Mouse (Mus musculus) CH12.LX (cell line): ENCODE data around the gene Ccdc81. TPM values are rescaled to one million over a fixed set of nuclear protein-coding genes. Genes with fewer than 3 reads are reported as not detected.

Source experiments
- DNase-seq: peaks from one replicate; pipeline ENCODE4 v3.0.0-alpha.2; 2013; ENCODE audit errors: extremely low read depth
- H3K27ac ChIP-seq: 2 replicates; pipeline ENCODE4 v1.5.1; 2012; ENCODE audit warnings: low read depth, mild to moderate bottlenecking, control low read depth, moderate library complexity; ENCODE audit not compliant: insufficient read depth
- H3K27me3 ChIP-seq: replicated peaks from 2 replicates; pipeline ENCODE3; 2012; ENCODE audit warnings: inconsistent platforms
- H3K36me3 ChIP-seq, 2 experiments: replicated peaks in 1 of 2; 2 replicates each; pipeline versions ENCODE3 to v1.6.1; 2012; ENCODE audit warnings: inconsistent platforms in 1 of 2, low read length in 1 of 2, mild to moderate bottlenecking in 1 of 2, mixed read lengths in 1 of 2, moderate library complexity in 1 of 2; ENCODE audit not compliant: control insufficient read depth in 1 of 2, insufficient read depth in 1 of 2
- H3K4me1 ChIP-seq, 2 experiments: 2 replicates each; pipeline ENCODE4 v1.6.1; 2012; ENCODE audit warnings: inconsistent platforms in 1 of 2, moderate library complexity in 1 of 2; ENCODE audit not compliant: insufficient read depth in 2 of 2, control insufficient read depth in 1 of 2
- H3K4me2 ChIP-seq: 2 replicates; pipeline ENCODE4 v1.6.1; 2012; ENCODE audit warnings: low read depth, mild to moderate bottlenecking, control low read depth; ENCODE audit not compliant: poor library complexity, insufficient read depth, severe bottlenecking
- H3K4me3 ChIP-seq, 3 experiments: fragments of 150-350 bp in 1 of 3; sonication (generic) in 1 of 3; replicated peaks in 1 of 3; 2 replicates each; pipeline versions ENCODE3 to v1.5.1; 2011 to 2012; ENCODE audit warnings: low read depth in 2 of 3, low read length in 2 of 3, mild to moderate bottlenecking in 2 of 3, moderate library complexity in 2 of 3, control low read depth in 1 of 3, improper control_type of control experiment in 1 of 3, inconsistent platforms in 1 of 3, mixed read lengths in 1 of 3; ENCODE audit not compliant: poor library complexity in 1 of 3
- H3K79me2 ChIP-seq: replicated peaks from 2 replicates; pipeline ENCODE4 v1.6.1; 2012; ENCODE audit warnings: mild to moderate bottlenecking, moderate library complexity; ENCODE audit not compliant: control insufficient read depth, poor library complexity, insufficient read depth, severe bottlenecking; ENCODE audit errors: extremely low read depth
- H3K9ac ChIP-seq: 2 replicates; pipeline ENCODE4 v1.6.1; 2012; ENCODE audit warnings: low read depth, mild to moderate bottlenecking, control low read depth, moderate library complexity; ENCODE audit not compliant: insufficient read depth
- H3K9me3 ChIP-seq: replicated peaks from 2 replicates; pipeline ENCODE3; 2012; ENCODE audit warnings: low read length, inconsistent platforms, mixed read lengths
- BHLHE40 ChIP-seq: IDR thresholded peaks from 2 replicates; pipeline ENCODE4 v1.6.1; 2011; ENCODE audit warnings: mild to moderate bottlenecking, low read depth, low read length, improper control_type of control experiment
- CTCF ChIP-seq, 2 experiments: IDR thresholded peaks in 1 of 2; conservative IDR thresholded peaks in 1 of 2; 2 replicates each; pipeline ENCODE4 v1.5.1; 2011 to 2012; ENCODE audit warnings: low read depth in 2 of 2, low read length in 2 of 2, improper control_type of control experiment in 1 of 2, inconsistent platforms in 1 of 2, mild to moderate bottlenecking in 1 of 2, moderate library complexity in 1 of 2
- E2F4 ChIP-seq: IDR thresholded peaks from 2 replicates; pipeline ENCODE4 v1.6.1; 2011; ENCODE audit warnings: low read depth, low read length, improper control_type of control experiment; ENCODE audit not compliant: insufficient replicate concordance
- ELF1 ChIP-seq: IDR thresholded peaks from 2 replicates; pipeline ENCODE4 v1.6.1; 2014; ENCODE audit warnings: low read depth, mild to moderate bottlenecking, inconsistent platforms, low read length, improper control_type of control experiment
- EP300 ChIP-seq: IDR thresholded peaks from 2 replicates; pipeline ENCODE4 v1.6.1; 2011; ENCODE audit warnings: low read length, improper control_type of control experiment
- HCFC1 ChIP-seq: IDR thresholded peaks from 2 replicates; pipeline ENCODE4 v1.6.1; 2012; ENCODE audit warnings: low read depth, mild to moderate bottlenecking, inconsistent platforms, low read length, improper control_type of control experiment
- IRF4 ChIP-seq: IDR thresholded peaks from 2 replicates; pipeline ENCODE4 v1.6.1; 2014; ENCODE audit warnings: low read depth, mild to moderate bottlenecking, inconsistent platforms, low read length, improper control_type of control experiment
- JUN ChIP-seq: IDR thresholded peaks from 2 replicates; pipeline ENCODE4 v1.6.1; 2011; ENCODE audit warnings: low read depth, mild to moderate bottlenecking, low read length, improper control_type of control experiment, moderate library complexity; ENCODE audit not compliant: insufficient read depth
- JUND ChIP-seq: conservative IDR thresholded peaks from 2 replicates; pipeline ENCODE4 v1.6.1; 2011; ENCODE audit warnings: low read depth, low read length, improper control_type of control experiment
- KAT2A ChIP-seq: IDR thresholded peaks from 2 replicates; pipeline ENCODE4 v1.6.1; 2012; ENCODE audit warnings: low read length, improper control_type of control experiment, inconsistent platforms; ENCODE audit not compliant: insufficient replicate concordance
- MAFK ChIP-seq: IDR thresholded peaks from 2 replicates; pipeline ENCODE4 v1.6.1; 2011; ENCODE audit warnings: low read length, improper control_type of control experiment; ENCODE audit not compliant: insufficient replicate concordance
- MAZ ChIP-seq: IDR thresholded peaks from 2 replicates; pipeline ENCODE4 v1.6.1; 2012; ENCODE audit warnings: low read depth, mild to moderate bottlenecking, inconsistent platforms, low read length, improper control_type of control experiment, moderate library complexity
- MEF2A ChIP-seq: IDR thresholded peaks from 2 replicates; pipeline ENCODE4 v1.6.1; 2014; ENCODE audit warnings: low read depth, mild to moderate bottlenecking, inconsistent platforms, low read length, improper control_type of control experiment, borderline replicate concordance
- MXI1 ChIP-seq: IDR thresholded peaks from 2 replicates; pipeline ENCODE4 v1.6.1; 2011; ENCODE audit warnings: mild to moderate bottlenecking, low read depth, low read length, improper control_type of control experiment
- MYC ChIP-seq: IDR thresholded peaks from 2 replicates; pipeline ENCODE4 v1.6.1; 2011; ENCODE audit warnings: low read depth, mild to moderate bottlenecking, improper control_type of control experiment, low read length
- NRF1 ChIP-seq: IDR thresholded peaks from 2 replicates; pipeline ENCODE4 v1.6.1; 2014; ENCODE audit warnings: low read depth, mild to moderate bottlenecking, inconsistent platforms, low read length, improper control_type of control experiment, moderate library complexity
- PAX5 ChIP-seq: IDR thresholded peaks from 2 replicates; pipeline ENCODE4 v1.6.1; 2012; ENCODE audit warnings: low read length, inconsistent platforms, mixed read lengths
- POLR2AphosphoS2 ChIP-seq: IDR thresholded peaks from 2 replicates; pipeline ENCODE4 v1.6.1; 2011; ENCODE audit warnings: low read depth, low read length, improper control_type of control experiment
- RAD21 ChIP-seq: IDR thresholded peaks from 2 replicates; pipeline ENCODE4 v1.6.1; 2011; ENCODE audit warnings: low read depth, mild to moderate bottlenecking, low read length, improper control_type of control experiment, moderate library complexity
- RCOR1 ChIP-seq: conservative IDR thresholded peaks from 2 replicates; pipeline ENCODE4 v1.6.1; 2012; ENCODE audit warnings: low read depth, mild to moderate bottlenecking, inconsistent platforms, low read length, improper control_type of control experiment
- SMC3 ChIP-seq: IDR thresholded peaks from 2 replicates; pipeline ENCODE4 v1.6.1; 2011; ENCODE audit warnings: low read depth, low read length, improper control_type of control experiment
- TBP ChIP-seq: conservative IDR thresholded peaks from 2 replicates; pipeline ENCODE4 v1.6.1; 2011; ENCODE audit warnings: low read depth, low read length, improper control_type of control experiment
- TCF12 ChIP-seq: IDR thresholded peaks from 2 replicates; pipeline ENCODE4 v1.6.1; 2014; ENCODE audit warnings: low read depth, mild to moderate bottlenecking, inconsistent platforms, low read length, improper control_type of control experiment
- UBTF ChIP-seq: IDR thresholded peaks from 2 replicates; pipeline ENCODE4 v1.6.1; 2012; ENCODE audit warnings: low read depth, mild to moderate bottlenecking, inconsistent platforms, low read length, improper control_type of control experiment, moderate library complexity
- USF1 ChIP-seq: IDR thresholded peaks from 2 replicates; pipeline ENCODE4 v1.6.1; 2014; ENCODE audit warnings: low read depth, mild to moderate bottlenecking, inconsistent platforms, low read length, improper control_type of control experiment
- USF2 ChIP-seq: conservative IDR thresholded peaks from 2 replicates; pipeline ENCODE4 v1.6.1; 2011; ENCODE audit warnings: low read depth, low read length, improper control_type of control experiment
- ZC3H11A ChIP-seq: IDR thresholded peaks from 2 replicates; pipeline ENCODE4 v1.6.1; 2012; ENCODE audit warnings: low read depth, mild to moderate bottlenecking, inconsistent platforms, low read length, improper control_type of control experiment
- ZKSCAN1 ChIP-seq: IDR thresholded peaks from 2 replicates; pipeline ENCODE4 v1.6.1; 2012; ENCODE audit warnings: low read depth, inconsistent platforms, low read length, improper control_type of control experiment, borderline replicate concordance
- ZMIZ1 ChIP-seq: IDR thresholded peaks from 2 replicates; pipeline ENCODE4 v1.6.1; 2012; ENCODE audit warnings: low read depth, mild to moderate bottlenecking, inconsistent platforms, low read length, improper control_type of control experiment
- ZNF384 ChIP-seq: IDR thresholded peaks from 2 replicates; pipeline ENCODE4 v1.6.1; 2012; ENCODE audit warnings: low read depth, low read length, improper control_type of control experiment, inconsistent platforms
- dilution Hi-C: fragments of 300-500 bp; cut with MboI; formaldehyde crosslinking; loops from 2 replicates; pipeline ENCODE4 v1.14.3; 2020; ENCODE audit warnings: low sequenced_read_pairs; ENCODE audit not compliant: extremely low pct_unique_long_range_greater_than_20kb, extremely low pct_ligation_motif_present
- in situ Hi-C: fragments of 300-500 bp; cut with MboI; formaldehyde crosslinking; loops from 3 replicates; pipeline ENCODE4 v1.14.3; 2019; ENCODE audit warnings: low sequenced_read_pairs, low pct_ligation_motif_present, low pct_unique_long_range_greater_than_20kb, mixed read lengths
- polyA plus RNA-seq: library from polyadenylated mRNA; unstranded; fragments of >175 nt; gene quantifications from 2 replicates; pipeline ENCODE4 v1.2.1, GENCODE M21; 2012; ENCODE audit warnings: low read depth; ENCODE audit not compliant: insufficient read length
- total RNA-seq, 2 experiments: library from RNA; depleted of rRNA; stranded (reverse); fragments of 300-350 nt in 1 of 2; fragments of >200 nt in 1 of 2; gene quantifications; 2 replicates each; pipeline ENCODE4 v1.2.3; 2012 to 2014

Ccdc81 gene
- total and polyA plus RNA-seq, 3 experiments = not detected

- no peak for TF ChIP-seq TBP
- no peak for TF ChIP-seq JUN
- TF ChIP-seq KAT2A = no peak
- no peak for TF ChIP-seq MYC
- TF ChIP-seq ZMIZ1 = no peak
- TF ChIP-seq POLR2AphosphoS2 = no peak
- TF ChIP-seq MAFK = no peak
- no peak for TF ChIP-seq USF1
- no peak for TF ChIP-seq PAX5
- TF ChIP-seq NRF1 = no peak
- no peak for TF ChIP-seq ZNF384
- no peak for TF ChIP-seq IRF4
- no peak for TF ChIP-seq SMC3
- no peak for TF ChIP-seq MAZ
- TF ChIP-seq JUND = no peak
- no peak for TF ChIP-seq UBTF
- no peak for TF ChIP-seq ELF1
- TF ChIP-seq MEF2A = no peak
- TF ChIP-seq ZC3H11A = no peak
- TF ChIP-seq, all 38 proteins: peak for 0
- dilution Hi-C loops = no loop called here
Observed at GRCm38 (mm10) chr7:89908899-89909621, 5.6 kb upstream of the Ccdc81 start.

GRCm38 (mm10) chr7:89908421-89908820, 5.0 kb upstream of the Ccdc81 start:
- dilution Hi-C loops = no loop called here
- Histone ChIP-seq H3K9me3 (no peaks in the 10 kb centered on the region), H3K4me1 (no peaks in the 10 kb centered on the region), H3K27me3 (no peaks in the 10 kb centered on the region), H3K36me3 (no peaks in the 10 kb centered on the region), H3K4me3 (no peak overlapping the region), H3K4me2 (no peak overlapping the region), H3K9ac (no peak overlapping the region), H3K79me2 (no peaks in the 10 kb centered on the region), H3K27ac (no peak overlapping the region)
- TF ChIP-seq EP300 = no peak
- TF ChIP-seq ZKSCAN1 = no peak
- TF ChIP-seq CTCF (conservative IDR thresholded peaks at IDR 0.05 in 1 of 2, IDR thresholded peaks at IDR 0.05 in 1 of 2; ENCODE audit: low read depth in 2 of 2, low read length in 2 of 2) = no peak
- TF ChIP-seq RCOR1 = no peak
- no peak for TF ChIP-seq E2F4
- no peak for TF ChIP-seq BHLHE40
- TF ChIP-seq TCF12 = no peak
- no peak for TF ChIP-seq PAX5
- TF ChIP-seq HCFC1 = no peak
- no peak for TF ChIP-seq MXI1
- TF ChIP-seq NRF1 = no peak
- TF ChIP-seq MEF2A = no peak
- no peak for TF ChIP-seq ZMIZ1
- TF ChIP-seq SMC3 = no peak
- no peak for TF ChIP-seq RAD21
- no peak for TF ChIP-seq KAT2A
- TF ChIP-seq ZC3H11A = no peak
- TF ChIP-seq USF2 = no peak
- TF ChIP-seq MAZ = no peak
- no peak for DNase-seq
- in situ Hi-C loops = no loop called here

More at GRCm38 (mm10) chr7:89908899-89909621, 5.6 kb upstream of the Ccdc81 start:
- Histone ChIP-seq H3K27ac (no peak overlapping the region), H3K79me2 (no peaks in the 10 kb centered on the region), H3K36me3 (no peaks in the 10 kb centered on the region), H3K9ac (no peak overlapping the region), H3K9me3 (no peaks in the 10 kb centered on the region), H3K4me3 (no peak overlapping the region), H3K27me3 (no peaks in the 10 kb centered on the region), H3K4me1 (no peaks in the 10 kb centered on the region), H3K4me2 (no peak overlapping the region)
- DNase-seq = no peak
- in situ Hi-C loops = no loop called here
